Mouse (Mus musculus): Measurements from ENCODE around the gene Msl2. TPM values are rescaled to one million over a fixed set of nuclear protein-coding genes. Genes with fewer than 3 reads are reported as not detected.
A peak's percentile ranks its signal among the peaks of the same experiment; 100 is the strongest.

The Msl2 gene
- polyA plus RNA-seq, 1 experiment from 2014 or later = 5.3 TPM

- Histone ChIP-seq H3K9ac (ENCODE audit: low read length) (peak overlapping the region; percentile 94), H3K4me2 (ENCODE audit: low read length) (peak overlapping the region; percentile 78), H3K9me3 (ENCODE audit: control insufficient read depth, low read length) (no peaks in the 10 kb centered on the region), H3K36me3 (ENCODE audit: control insufficient read depth, insufficient read depth, low read length) (no peaks in the 10 kb centered on the region), H3K27me3 (ENCODE audit: control insufficient read depth, insufficient read depth, low read length) (no peaks in the 10 kb centered on the region), H3K4me1 (ENCODE audit: control insufficient read depth in 2 of 2, insufficient read depth in 2 of 2, low read length in 2 of 2) (peaks cover 4 to 36% of the 10 kb centered on the region in 2 experiments), H3K4me3 (ENCODE audit: control insufficient read depth in 1 of 2, insufficient read depth in 1 of 2, low read depth in 1 of 2, low read length in 2 of 2) (peak overlapping the region; percentile 62 to 99), H3K27ac (replicated peaks in 1 of 2; ENCODE audit: control insufficient read depth in 1 of 2, insufficient read depth in 1 of 2, low read depth in 2 of 2, low read length in 2 of 2) (peak overlapping the region in 1 of 2 experiments; percentile 98; a peak in 1 of 4 replicates)
- ATAC-seq (ENCODE audit: insufficient number of reproducible peaks, insufficient read depth, low FRiP score, low read depth) = no peak
- whole genome bisulfite sequencing = under 1% methylated on average over 8 of the region's 8 CpGs
These were observed 1.8 kb downstream of the Msl2 start for GRCm38 (mm10) chr9:101075694-101076093.

GRCm38 (mm10) chr9:101076095-101076875, 2.4 kb downstream of the Msl2 start:
- no peak for ATAC-seq (ENCODE audit: insufficient number of reproducible peaks, insufficient read depth, low FRiP score, low read depth)
- H3K27me3 ChIP-seq (ENCODE audit: control insufficient read depth, insufficient read depth, low read length) = no peaks in the 10 kb centered on the region
- peak overlapping the region; percentile 78 for H3K4me2 ChIP-seq (ENCODE audit: low read length)
- WGBS = under 1% methylated on average over 18 of the region's 18 CpGs
- H3K4me1 ChIP-seq (ENCODE audit: control insufficient read depth in 2 of 2, insufficient read depth in 2 of 2, low read length in 2 of 2) = peaks cover 4 to 36% of the 10 kb centered on the region in 2 experiments
- no peaks in the 10 kb centered on the region for H3K9me3 ChIP-seq (ENCODE audit: control insufficient read depth, low read length)
- peak overlapping the region; percentile 94 for H3K9ac ChIP-seq (ENCODE audit: low read length)
- peak overlapping the region; percentile 62 to 99 for H3K4me3 ChIP-seq (ENCODE audit: control insufficient read depth in 1 of 2, insufficient read depth in 1 of 2, low read depth in 1 of 2, low read length in 2 of 2)
- peak overlapping the region; percentile 2 to 55; a peak in 3 of 4 replicates for H3K27ac ChIP-seq (replicated peaks in 1 of 2; ENCODE audit: control insufficient read depth in 1 of 2, insufficient read depth in 1 of 2, low read depth in 2 of 2, low read length in 2 of 2)
- no peaks in the 10 kb centered on the region for H3K36me3 ChIP-seq (ENCODE audit: control insufficient read depth, insufficient read depth, low read length)

GRCm38 (mm10) chr9:101077486-101077885, 3.6 kb downstream of the Msl2 start:
- H3K27ac ChIP-seq (replicated peaks in 1 of 2; ENCODE audit: control insufficient read depth in 1 of 2, insufficient read depth in 1 of 2, low read depth in 2 of 2, low read length in 2 of 2) = no peak overlapping the region
- H3K4me1 ChIP-seq (ENCODE audit: control insufficient read depth in 2 of 2, insufficient read depth in 2 of 2, low read length in 2 of 2) = peaks cover 4 to 33% of the 10 kb centered on the region in 2 experiments

GRCm38 (mm10) chr9:101078579-101078978, 4.7 kb downstream of the Msl2 start:
- no peaks in the 10 kb centered on the region for H3K27me3 ChIP-seq (ENCODE audit: control insufficient read depth, insufficient read depth, low read length)
- WGBS = 70% methylated on average over 4 of the region's 4 CpGs
- peaks cover 4 to 30% of the 10 kb centered on the region in 2 experiments for H3K4me1 ChIP-seq (ENCODE audit: control insufficient read depth in 2 of 2, insufficient read depth in 2 of 2, low read length in 2 of 2)
- ATAC-seq (ENCODE audit: insufficient number of reproducible peaks, insufficient read depth, low FRiP score, low read depth) = no peak
- H3K9me3 ChIP-seq (ENCODE audit: control insufficient read depth, low read length) = no peaks in the 10 kb centered on the region
- no peak overlapping the region for H3K9ac ChIP-seq (ENCODE audit: low read length)
- no peaks in the 10 kb centered on the region for H3K36me3 ChIP-seq (ENCODE audit: control insufficient read depth, insufficient read depth, low read length)
- no peak overlapping the region for H3K27ac ChIP-seq (replicated peaks in 1 of 2; ENCODE audit: control insufficient read depth in 1 of 2, insufficient read depth in 1 of 2, low read depth in 2 of 2, low read length in 2 of 2)
- peak overlapping the region; percentile 78 for H3K4me2 ChIP-seq (ENCODE audit: low read length)
- peak overlapping the region; percentile 2 to 7; a peak in 2 of 4 replicates for H3K4me3 ChIP-seq (ENCODE audit: control insufficient read depth in 1 of 2, insufficient read depth in 1 of 2, low read depth in 1 of 2, low read length in 2 of 2)

More at GRCm38 (mm10) chr9:101077486-101077885, 3.6 kb downstream of the Msl2 start:
- no peak for ATAC-seq (ENCODE audit: insufficient number of reproducible peaks, insufficient read depth, low FRiP score, low read depth)
- Histone ChIP-seq H3K27me3 (ENCODE audit: control insufficient read depth, insufficient read depth, low read length) (no peaks in the 10 kb centered on the region), H3K9ac (ENCODE audit: low read length) (peak overlapping the region; percentile 94), H3K4me3 (ENCODE audit: control insufficient read depth in 1 of 2, insufficient read depth in 1 of 2, low read depth in 1 of 2, low read length in 2 of 2) (peak overlapping the region; percentile 62 to 99; a peak in 3 of 4 replicates), H3K36me3 (ENCODE audit: control insufficient read depth, insufficient read depth, low read length) (no peaks in the 10 kb centered on the region), H3K9me3 (ENCODE audit: control insufficient read depth, low read length) (no peaks in the 10 kb centered on the region), H3K4me2 (ENCODE audit: low read length) (peak overlapping the region; percentile 78)

GRCm38 (mm10) chr9:101080046-101080685, 6.3 kb downstream of the Msl2 start:
- no peaks in the 10 kb centered on the region for H3K36me3 ChIP-seq (ENCODE audit: control insufficient read depth, insufficient read depth, low read length)
- WGBS = 67% methylated on average over 3 of the region's 3 CpGs
- no peak overlapping the region for H3K4me3 ChIP-seq (ENCODE audit: control insufficient read depth in 1 of 2, insufficient read depth in 1 of 2, low read depth in 1 of 2, low read length in 2 of 2)
- no peaks in the 10 kb centered on the region for H3K9me3 ChIP-seq (ENCODE audit: control insufficient read depth, low read length)
- no peaks in the 10 kb centered on the region for H3K27me3 ChIP-seq (ENCODE audit: control insufficient read depth, insufficient read depth, low read length)
- no peak overlapping the region for H3K9ac ChIP-seq (ENCODE audit: low read length)
- peaks cover 4 to 30% of the 10 kb centered on the region in 2 experiments for H3K4me1 ChIP-seq (ENCODE audit: control insufficient read depth in 2 of 2, insufficient read depth in 2 of 2, low read length in 2 of 2)
- no peak overlapping the region for H3K27ac ChIP-seq (replicated peaks in 1 of 2; ENCODE audit: control insufficient read depth in 1 of 2, insufficient read depth in 1 of 2, low read depth in 2 of 2, low read length in 2 of 2)
- no peak for ATAC-seq (ENCODE audit: insufficient number of reproducible peaks, insufficient read depth, low FRiP score, low read depth)
- H3K4me2 ChIP-seq (ENCODE audit: low read length) = no peak overlapping the region

GRCm38 (mm10) chr9:101083728-101084127, 9.8 kb downstream of the Msl2 start:
- Histone ChIP-seq H3K9me3 (ENCODE audit: control insufficient read depth, low read length) (no peaks in the 10 kb centered on the region), H3K27me3 (ENCODE audit: control insufficient read depth, insufficient read depth, low read length) (no peaks in the 10 kb centered on the region), H3K4me1 (ENCODE audit: control insufficient read depth in 2 of 2, insufficient read depth in 2 of 2, low read length in 2 of 2) (peaks cover under 1 to 17% of the 10 kb centered on the region in 2 experiments), H3K9ac (ENCODE audit: low read length) (no peak overlapping the region), H3K36me3 (ENCODE audit: control insufficient read depth, insufficient read depth, low read length) (no peaks in the 10 kb centered on the region), H3K4me2 (ENCODE audit: low read length) (no peak overlapping the region), H3K27ac (replicated peaks in 1 of 2; ENCODE audit: control insufficient read depth in 1 of 2, insufficient read depth in 1 of 2, low read depth in 2 of 2, low read length in 2 of 2) (no peak overlapping the region), H3K4me3 (ENCODE audit: control insufficient read depth in 1 of 2, insufficient read depth in 1 of 2, low read depth in 1 of 2, low read length in 2 of 2) (no peak overlapping the region)
- ATAC-seq (ENCODE audit: insufficient number of reproducible peaks, insufficient read depth, low FRiP score, low read depth) = no peak
- WGBS = 84% methylated on average over 3 of the region's 3 CpGs

- Histone ChIP-seq H3K27me3 (ENCODE audit: control insufficient read depth, insufficient read depth, low read length) (no peaks in the 10 kb centered on the region), H3K27ac (replicated peaks in 1 of 2; ENCODE audit: control insufficient read depth in 1 of 2, insufficient read depth in 1 of 2, low read depth in 2 of 2, low read length in 2 of 2) (no peak overlapping the region), H3K9me3 (ENCODE audit: control insufficient read depth, low read length) (0 out of 2 replicates have a peak, but pooled peaks cover 5% of the 10 kb centered on the region), H3K4me1 (ENCODE audit: control insufficient read depth in 2 of 2, insufficient read depth in 2 of 2, low read length in 2 of 2) (peaks cover 0 to 8% of the 10 kb centered on the region in 2 experiments; a peak in 2 of 4 replicates), H3K9ac (ENCODE audit: low read length) (no peak overlapping the region), H3K36me3 (ENCODE audit: control insufficient read depth, insufficient read depth, low read length) (0 out of 2 replicates have a peak, but pooled peaks cover 3% of the 10 kb centered on the region), H3K4me3 (ENCODE audit: control insufficient read depth in 1 of 2, insufficient read depth in 1 of 2, low read depth in 1 of 2, low read length in 2 of 2) (no peak overlapping the region), H3K4me2 (ENCODE audit: low read length) (no peak overlapping the region)
- 97% methylated on average over 4 of the region's 4 CpGs for WGBS
- no peak for ATAC-seq (ENCODE audit: insufficient number of reproducible peaks, insufficient read depth, low FRiP score, low read depth)
These were observed 21.5 kb downstream of the Msl2 start for GRCm38 (mm10) chr9:101095425-101095824.

All from heart, embryonic 14.5 days (tissue).